In genomic region chr13:38539192-38539900, GRCm38 (mm10) we compare ENCODE assay signal across 20 mouse cellular contexts.
"Had no signal": no experiment of that assay in that cellular context is flagged by ENCODE, and none has a peak within 500 bp of the region (broad histone marks: within the 10 kb centered on the region; RNA-seq: fewer than 3 reads in every experiment).

No protein-coding gene starts in this region.

- H3K4me1 ChIP-seq: liver, embryonic 15.5 days; midbrain, embryonic 10.5 days; midbrain, embryonic 12.5 days; neural tube, embryonic 13.5 days; neural tube, embryonic 15.5 days had no signal

- H3K4me2 ChIP-seq: liver, embryonic 15.5 days; lung, embryonic 14.5 days; midbrain, embryonic 12.5 days; neural tube, embryonic 13.5 days; neural tube, embryonic 15.5 days had no signal

- DNase-seq: lung, adult 18-20 months; lung, embryonic 14.5 days; lung, postnatal 14 days; lung, postnatal 36 days; midbrain, embryonic 14.5 days; retina, postnatal 1 day; right cerebral cortex, adult 18-20 months; right cerebral cortex, postnatal 25 days; right cerebral cortex, postnatal 4 days; spleen, adult 18-20 months; thymus, adult 18-20 months; thymus, postnatal 14 days; thymus, postnatal 36 days had no signal

- H3K9ac ChIP-seq: liver, embryonic 15.5 days; lung, embryonic 14.5 days; midbrain, embryonic 12.5 days; neural tube, embryonic 13.5 days; neural tube, embryonic 15.5 days had no signal

- H3K36me3 ChIP-seq: liver, embryonic 15.5 days; midbrain, embryonic 10.5 days; midbrain, embryonic 12.5 days; neural tube, embryonic 13.5 days; neural tube, embryonic 15.5 days had no signal

- H3K27ac ChIP-seq: liver, embryonic 15.5 days; midbrain, embryonic 10.5 days; midbrain, embryonic 12.5 days; neural tube, embryonic 13.5 days; neural tube, embryonic 15.5 days had no signal

- H3K27me3 ChIP-seq: liver, embryonic 15.5 days; midbrain, embryonic 12.5 days; neural tube, embryonic 13.5 days; neural tube, embryonic 15.5 days had no signal

- H3K9me3 ChIP-seq: liver, embryonic 15.5 days; midbrain, embryonic 10.5 days; midbrain, embryonic 12.5 days; neural tube, embryonic 13.5 days; neural tube, embryonic 15.5 days had no signal

- H3K4me3 ChIP-seq: liver, embryonic 15.5 days; midbrain, embryonic 10.5 days; midbrain, embryonic 12.5 days; myocyte; neural tube, embryonic 13.5 days; neural tube, embryonic 15.5 days had no signal

- ATAC-seq: midbrain, embryonic 16.5 days had no signal
